In genomic region chr2:165218954-165219353, GRCm38 (mm10) we compare ENCODE assay signal across 21 mouse cellular contexts. TPM values are rescaled to one million over a fixed set of nuclear protein-coding genes. Genes with fewer than 3 reads are reported as not detected.
A peak's percentile ranks its signal among the peaks of the same experiment; 100 is the strongest.
DNase-seq lines count a peak whose midpoint lies in the region; ATAC-seq and TF ChIP-seq lines count a peak whose summit lies in the region.
"Had no signal": no experiment of that assay in that cellular context is flagged by ENCODE, and none has a peak within 500 bp of the region (broad histone marks: within the 10 kb centered on the region; RNA-seq: fewer than 3 reads in every experiment).

No protein-coding gene starts in this region.

- no peaks in the 10 kb centered on the region for H3K36me3 ChIP-seq in forebrain, embryonic 10.5 days (replicated peaks)
- H3K36me3 ChIP-seq in forebrain, postnatal 0 days (ENCODE audit: insufficient read depth): no peaks in the 10 kb centered on the region
- H3K36me3 ChIP-seq in hindbrain, embryonic 10.5 days: no peaks in the 10 kb centered on the region
- H3K36me3 ChIP-seq in hindbrain, embryonic 12.5 days: no peaks in the 10 kb centered on the region
- H3K36me3 ChIP-seq in midbrain, embryonic 10.5 days: no peaks in the 10 kb centered on the region
- H3K36me3 ChIP-seq in midbrain, embryonic 15.5 days (replicated peaks): no peaks in the 10 kb centered on the region
- H3K36me3 ChIP-seq: embryonic facial prominence, embryonic 10.5 days; embryonic facial prominence, embryonic 12.5 days had no signal

- intact Hi-C loops in left cerebral cortex, postnatal 14 days (cut with DNase I): no loop called here

- peak overlapping the region; percentile 65 for H3K27ac ChIP-seq in forebrain, embryonic 10.5 days
- H3K27ac ChIP-seq in forebrain, postnatal 0 days (ENCODE audit: low read depth, low read length): no peak overlapping the region
- H3K27ac ChIP-seq in hindbrain, embryonic 10.5 days: peak overlapping the region; percentile 62
- no peak overlapping the region for H3K27ac ChIP-seq in hindbrain, embryonic 12.5 days
- H3K27ac ChIP-seq in midbrain, embryonic 10.5 days (replicated peaks): peak overlapping the region; percentile 73
- no peak overlapping the region for H3K27ac ChIP-seq in midbrain, embryonic 15.5 days
- H3K27ac ChIP-seq: embryonic facial prominence, embryonic 10.5 days; embryonic facial prominence, embryonic 12.5 days had no signal

- H3K4me1 ChIP-seq in forebrain, embryonic 10.5 days: peaks cover 71% of the 10 kb centered on the region
- H3K4me1 ChIP-seq in forebrain, postnatal 0 days (ENCODE audit: insufficient read depth): peaks cover 5% of the 10 kb centered on the region; the same call in 1 of the 2 replicates
- H3K4me1 ChIP-seq in hindbrain, embryonic 10.5 days (replicated peaks): peaks cover 89% of the 10 kb centered on the region
- H3K4me1 ChIP-seq in hindbrain, embryonic 12.5 days: peaks cover 63% of the 10 kb centered on the region
- peaks cover 92% of the 10 kb centered on the region for H3K4me1 ChIP-seq in midbrain, embryonic 10.5 days
- H3K4me1 ChIP-seq in midbrain, embryonic 15.5 days: peaks cover 45% of the 10 kb centered on the region

- H3K27me3 ChIP-seq in forebrain, embryonic 10.5 days (ENCODE audit: poor library complexity, severe bottlenecking): peaks cover 98% of the 10 kb centered on the region
- H3K27me3 ChIP-seq in forebrain, postnatal 0 days (ENCODE audit: insufficient read depth, low read length): peaks cover 10% of the 10 kb centered on the region; the same call in 1 of the 2 replicates
- peaks cover 98% of the 10 kb centered on the region for H3K27me3 ChIP-seq in hindbrain, embryonic 10.5 days (ENCODE audit: insufficient read depth, poor library complexity, severe bottlenecking)
- peaks cover 66% of the 10 kb centered on the region for H3K27me3 ChIP-seq in hindbrain, embryonic 12.5 days
- H3K27me3 ChIP-seq in midbrain, embryonic 10.5 days (ENCODE audit: low read depth, poor library complexity, severe bottlenecking): peaks cover 97% of the 10 kb centered on the region
- H3K27me3 ChIP-seq in midbrain, embryonic 15.5 days (replicated peaks): 0 out of 2 replicates have a peak, but pooled peaks cover 14% of the 10 kb centered on the region

- 77% methylated on average over 8 of the region's 8 CpGs for WGBS in forebrain, embryonic 10.5 days
- WGBS in forebrain, postnatal 0 days: 75% methylated on average over 8 of the region's 8 CpGs
- WGBS in hindbrain, embryonic 10.5 days: 73% methylated on average over 8 of the region's 8 CpGs
- WGBS in hindbrain, embryonic 12.5 days: 72% methylated on average over 8 of the region's 8 CpGs
- WGBS in midbrain, embryonic 10.5 days: 62% methylated on average over 8 of the region's 8 CpGs
- 44% methylated on average over 8 of the region's 8 CpGs for WGBS in midbrain, embryonic 15.5 days

- H3K9me3 ChIP-seq in forebrain, embryonic 10.5 days: no peaks in the 10 kb centered on the region
- no peaks in the 10 kb centered on the region for H3K9me3 ChIP-seq in forebrain, postnatal 0 days (ENCODE audit: low read length)
- H3K9me3 ChIP-seq in hindbrain, embryonic 10.5 days: no peaks in the 10 kb centered on the region
- H3K9me3 ChIP-seq in hindbrain, embryonic 12.5 days (replicated peaks): no peaks in the 10 kb centered on the region
- no peaks in the 10 kb centered on the region for H3K9me3 ChIP-seq in midbrain, embryonic 10.5 days (replicated peaks)
- no peaks in the 10 kb centered on the region for H3K9me3 ChIP-seq in midbrain, embryonic 15.5 days
- H3K9me3 ChIP-seq: embryonic facial prominence, embryonic 10.5 days; embryonic facial prominence, embryonic 12.5 days had no signal

- H3K4me3 ChIP-seq in forebrain, embryonic 10.5 days: no peak overlapping the region
- H3K4me3 ChIP-seq in forebrain, postnatal 0 days (ENCODE audit: low read depth, low read length): no peak overlapping the region
- no peak overlapping the region for H3K4me3 ChIP-seq in hindbrain, embryonic 10.5 days
- no peak overlapping the region for H3K4me3 ChIP-seq in hindbrain, embryonic 12.5 days
- H3K4me3 ChIP-seq in midbrain, embryonic 10.5 days: no peak overlapping the region
- H3K4me3 ChIP-seq in midbrain, embryonic 15.5 days: no peak overlapping the region
- H3K4me3 ChIP-seq: embryonic facial prominence, embryonic 10.5 days; embryonic facial prominence, embryonic 12.5 days had no signal

- no peak overlapping the region for H3K4me2 ChIP-seq in forebrain, postnatal 0 days (ENCODE audit: low read depth)
- H3K4me2 ChIP-seq in hindbrain, embryonic 12.5 days (replicated peaks): no peak overlapping the region
- no peak overlapping the region for H3K4me2 ChIP-seq in midbrain, embryonic 15.5 days
- H3K4me2 ChIP-seq: embryonic facial prominence, embryonic 12.5 days had no signal

- DNase-seq in forebrain, embryonic 10.5 days (ENCODE audit: extremely low spot score, low spot score): no peak
- DNase-seq in forebrain, postnatal 0 days: no peak
- no peak for DNase-seq in hindbrain, embryonic 10.5 days (ENCODE audit: low spot score)
- no peak for DNase-seq in midbrain, embryonic 10.5 days (ENCODE audit: low spot score)
- peak; percentile 60 for DNase-seq in brain, adult 2 months (ENCODE audit: low read depth, low spot score)
- no peak for DNase-seq in left cerebral cortex, postnatal 14 days (ENCODE audit: low spot score in 2 of 2)
- DNase-seq: adrenal gland, adult 2 months; adrenal gland, postnatal 10 days; adrenal gland, postnatal 25 days; cerebellum, adult 11-12 months; cerebellum, adult 8-10 months; cerebellum, adult 9-11 months; cerebellum, postnatal 14 days; cerebellum, postnatal 36 days had no signal

- ATAC-seq in forebrain, postnatal 0 days: no peak
- no peak for ATAC-seq in hindbrain, embryonic 12.5 days (ENCODE audit: low FRiP score)
- no peak for ATAC-seq in midbrain, embryonic 15.5 days (replicated peaks)
- ATAC-seq: forebrain, embryonic 14.5 days; forebrain, embryonic 16.5 days had no signal

- H3K9ac ChIP-seq in forebrain, postnatal 0 days: no peak overlapping the region
- no peak overlapping the region for H3K9ac ChIP-seq in hindbrain, embryonic 12.5 days
- no peak overlapping the region for H3K9ac ChIP-seq in midbrain, embryonic 15.5 days
- H3K9ac ChIP-seq: embryonic facial prominence, embryonic 12.5 days had no signal

- no peak for TF ChIP-seq CTCF in forebrain, postnatal 0 days (IDR thresholded peaks at IDR 0.05; ENCODE audit: low read depth)

RNA-seq across cellular contexts. Expression of gene Cdh22, which starts 15.7 kb away (rescaled TPM):
- polyA plus RNA-seq in forebrain, embryonic 10.5 days (2016; fragmentation: Nextera tagmentation; extraction: Ambion mirVana): 2.8 and 3.1 TPM in 2 replicates
- 11.5 and 24.6 TPM in 2 replicates for total RNA-seq in forebrain, postnatal 0 days (2014; rRNA removed)
- polyA plus RNA-seq in forebrain, postnatal 0 days (2015; fragmentation: Nextera tagmentation; extraction: Ambion mirVana): 7.1 and 10.4 TPM in 2 replicates
- polyA plus RNA-seq in hindbrain, embryonic 10.5 days (2016; fragmentation: Nextera tagmentation; extraction: Ambion mirVana): 4.4 and 8.7 TPM in 2 replicates
- polyA plus RNA-seq in hindbrain, embryonic 12.5 days (2016; fragmentation: Nextera tagmentation; extraction: Ambion mirVana): 12.3 and 13.5 TPM in 2 replicates
- 3.9 and 7.1 TPM in 2 replicates for polyA plus RNA-seq in midbrain, embryonic 10.5 days (2016; fragmentation: Nextera tagmentation; extraction: Ambion mirVana)
- polyA plus RNA-seq in midbrain, embryonic 15.5 days (2015; fragmentation: Nextera tagmentation; extraction: Ambion mirVana): 20.8 and 21.2 TPM in 2 replicates
- total RNA-seq in left cerebral cortex, postnatal 14 days (2021): 10 to 100 TPM; 33.8 TPM
- total RNA-seq: MEL had no signal

Comparison
In these comparisons a context has a peak if more than half of its experiments do, and no peak if none do; other contexts are left out.
1. H3K27ac ChIP-seq: peak in forebrain, embryonic 10.5 days (single experiment), hindbrain, embryonic 10.5 days (single experiment) and midbrain, embryonic 10.5 days (single experiment); none in forebrain, postnatal 0 days (single experiment), hindbrain, embryonic 12.5 days (single experiment) and midbrain, embryonic 15.5 days (single experiment).